Mouse (Mus musculus): ENCODE data around the gene Zswim3.

- no peak for TF ChIP-seq CTCF (conservative IDR thresholded peaks at IDR 0.05; ENCODE audit: low read length)
- TF ChIP-seq NANOG (IDR thresholded peaks at IDR 0.05; ENCODE audit: borderline replicate concordance, low read length): no peak
Measured at GRCm38 (mm10) chr2:164770279-164770678, 34.6 kb upstream of the Zswim3 start.
